Mouse (Mus musculus) embryonic fibroblast, embryonic 13.5 days (primary cell): ENCODE results near the gene Chac1. TPM values are rescaled to one million over a fixed set of nuclear protein-coding genes. Genes with fewer than 3 reads are reported as not detected.

Experiments used
- H3K27ac ChIP-seq: 2 replicates; pipeline ENCODE4 v1.5.1; 2012; ENCODE audit warnings: low read length, control low read depth, inconsistent platforms; ENCODE audit not compliant: insufficient read depth
- H3K4me1 ChIP-seq: 2 replicates; pipeline ENCODE4 v1.6.1; 2011; ENCODE audit warnings: low read length; ENCODE audit not compliant: control insufficient read depth, insufficient read depth
- H3K4me3 ChIP-seq: 2 replicates; pipeline ENCODE4 v1.5.1; 2011; ENCODE audit warnings: mild to moderate bottlenecking, control low read depth, low read length; ENCODE audit not compliant: insufficient read depth
- CTCF ChIP-seq: IDR thresholded peaks from 2 replicates; pipeline ENCODE4 v1.5.1; 2011; ENCODE audit warnings: mild to moderate bottlenecking, control low read depth, low read length, moderate library complexity, borderline replicate concordance; ENCODE audit not compliant: insufficient read depth
- POLR2A ChIP-seq: IDR thresholded peaks from 2 replicates; pipeline ENCODE4 v1.6.1; 2011; ENCODE audit warnings: low read depth, mild to moderate bottlenecking, control low read depth, low read length, moderate library complexity
- polyA plus RNA-seq: library from polyadenylated mRNA; stranded (reverse); fragments of >200 nt; gene quantifications from 2 replicates; pipeline ENCODE4 v1.2.4, GENCODE M21; 2011; ENCODE audit warnings: low read depth; ENCODE audit not compliant: missing spikeins, insufficient read length

The Chac1 gene
- polyA plus RNA-seq, 1 experiment: 58.5 TPM

DNA sequence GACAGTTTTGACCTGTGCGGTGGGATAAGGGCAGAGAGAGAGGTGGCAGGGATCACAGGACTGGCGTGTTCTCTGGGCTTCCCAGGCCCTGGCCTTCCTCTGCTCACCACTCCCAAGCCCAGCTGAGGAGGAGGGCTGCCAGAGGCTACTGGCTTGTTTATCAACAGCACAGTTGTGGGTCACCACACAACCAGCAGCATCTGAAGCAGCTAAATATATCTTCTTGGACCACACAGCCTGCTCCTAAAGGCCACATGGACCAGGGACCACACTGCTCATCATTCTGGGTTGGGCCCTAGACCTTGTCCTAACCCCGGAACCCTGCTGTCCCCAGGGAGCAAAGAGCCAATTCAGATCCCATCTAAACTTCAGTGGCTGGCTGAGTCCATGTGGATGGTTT, 13.9 kb downstream of the Chac1 start:
- Histone ChIP-seq H3K4me3 (no peak overlapping the region), H3K27ac (no peak overlapping the region), H3K4me1 (no peaks in the 10 kb centered on the region)
- TF ChIP-seq POLR2A: no peak
- TF ChIP-seq CTCF: no peak

DNA sequence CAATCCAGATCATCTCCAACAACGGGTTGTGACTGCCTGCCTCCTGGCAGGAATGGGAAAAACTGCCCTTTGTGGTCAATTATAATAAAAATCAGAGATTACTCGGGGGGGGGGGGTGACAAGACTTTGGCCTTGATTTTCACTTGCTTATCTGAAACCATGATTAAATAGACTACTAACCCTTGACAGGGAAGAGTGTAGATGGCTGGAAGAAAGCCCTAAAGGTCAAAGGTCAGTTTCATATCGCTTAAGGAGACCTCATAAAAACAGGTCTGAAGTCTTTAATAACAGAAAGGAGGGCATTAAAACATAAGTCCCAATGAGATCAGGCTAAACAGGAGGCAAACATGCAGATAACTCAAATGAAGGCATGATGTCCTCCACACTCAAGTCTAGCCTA, 16.3 kb downstream of the Chac1 start:
- Histone ChIP-seq H3K4me1 (no peaks in the 10 kb centered on the region), H3K27ac (no peak overlapping the region), H3K4me3 (no peak overlapping the region)
- TF ChIP-seq CTCF: no peak
- TF ChIP-seq POLR2A: no peak

DNA sequence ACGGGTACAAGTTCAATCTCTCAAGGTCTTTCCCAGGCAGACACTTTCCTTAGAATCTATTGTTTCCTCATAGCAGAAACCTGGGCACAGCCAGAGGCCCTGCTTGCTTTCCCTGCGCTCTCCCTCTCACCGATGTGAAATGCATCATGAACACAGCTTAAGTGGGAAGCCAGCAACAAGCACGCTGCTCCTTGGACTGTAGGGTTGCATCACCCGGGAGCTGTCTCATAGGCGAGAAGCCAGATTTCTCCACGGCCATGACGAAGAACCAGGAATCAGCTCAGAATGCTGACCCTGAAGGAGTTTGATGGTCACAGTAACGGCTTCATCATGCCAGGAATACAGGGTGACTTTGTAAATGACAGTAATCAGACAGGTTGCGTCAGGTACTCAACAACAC, 19.1 kb downstream of the Chac1 start:
- no peak for TF ChIP-seq CTCF
- TF ChIP-seq POLR2A: no peak
- no peak overlapping the region for H3K27ac ChIP-seq
- no peak overlapping the region for H3K4me3 ChIP-seq
- H3K4me1 ChIP-seq: no peaks in the 10 kb centered on the region

DNA sequence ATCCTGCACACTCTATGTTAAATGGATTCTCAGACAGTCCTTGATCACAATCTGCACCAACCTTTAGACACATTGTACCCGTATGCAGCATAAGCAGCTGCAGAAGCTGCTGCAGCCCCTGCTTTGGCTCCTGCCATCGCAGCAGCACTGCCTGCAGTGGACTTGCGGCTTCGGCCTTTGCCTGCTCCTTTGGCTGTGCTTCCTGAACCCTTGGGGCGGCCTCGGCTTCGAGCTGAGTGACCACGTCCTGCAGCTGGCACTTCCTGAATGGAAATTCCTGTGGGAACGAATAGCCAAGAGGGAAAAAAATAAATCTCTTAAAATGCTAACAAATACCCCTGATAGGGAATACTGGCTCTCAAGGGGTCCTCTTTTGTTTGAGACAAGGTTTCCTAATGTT, 26.3 kb downstream of the Chac1 start:
- TF ChIP-seq CTCF (no peak), POLR2A (no peak)
- no peak overlapping the region for H3K4me3 ChIP-seq
- no peak overlapping the region for H3K27ac ChIP-seq
- no peaks in the 10 kb centered on the region for H3K4me1 ChIP-seq

DNA sequence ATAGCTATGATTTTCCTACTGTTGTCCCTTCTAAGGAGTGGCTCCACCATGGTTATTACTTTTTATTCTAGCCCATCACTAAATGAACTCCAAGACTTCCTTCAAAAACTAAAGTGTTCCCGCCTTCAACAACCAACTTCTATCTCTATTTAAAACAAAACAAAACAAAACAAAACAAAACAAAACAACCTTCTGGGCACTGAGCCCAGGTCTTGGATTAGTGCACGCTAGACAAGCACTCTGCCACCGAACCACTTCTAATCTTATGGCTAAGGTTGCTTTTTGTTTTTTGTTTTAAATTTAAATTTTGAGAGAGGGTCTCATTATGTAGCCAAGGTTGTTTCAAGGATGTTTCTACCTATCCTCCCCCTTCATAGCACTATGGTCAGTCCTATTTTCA, 26.8 kb downstream of the Chac1 start:
- Histone ChIP-seq H3K27ac (no peak overlapping the region), H3K4me3 (no peak overlapping the region), H3K4me1 (no peaks in the 10 kb centered on the region)
- TF ChIP-seq CTCF (no peak), POLR2A (no peak)

DNA sequence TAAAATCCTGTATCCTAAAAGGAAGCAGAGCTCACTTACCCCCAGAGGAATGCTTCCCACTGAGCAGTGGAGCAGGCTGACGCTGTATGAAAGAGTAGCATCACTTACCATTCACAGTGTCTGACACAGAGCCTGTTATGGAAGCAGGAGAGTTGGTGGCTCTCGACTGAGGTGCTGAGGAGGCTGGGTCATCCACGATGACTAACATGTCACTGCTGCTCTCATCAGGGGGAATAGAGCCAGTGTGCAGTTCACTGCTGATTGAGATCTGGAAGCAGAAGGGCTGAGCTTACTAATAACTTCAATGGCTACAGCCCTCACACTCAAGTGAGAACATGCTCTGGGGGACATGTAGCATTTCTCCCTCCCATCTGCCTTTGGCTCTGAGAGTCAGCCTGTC, 28.4 kb downstream of the Chac1 start:
- Histone ChIP-seq H3K27ac (no peak overlapping the region), H3K4me3 (no peak overlapping the region), H3K4me1 (no peaks in the 10 kb centered on the region)
- no peak for TF ChIP-seq CTCF
- no peak for TF ChIP-seq POLR2A

DNA sequence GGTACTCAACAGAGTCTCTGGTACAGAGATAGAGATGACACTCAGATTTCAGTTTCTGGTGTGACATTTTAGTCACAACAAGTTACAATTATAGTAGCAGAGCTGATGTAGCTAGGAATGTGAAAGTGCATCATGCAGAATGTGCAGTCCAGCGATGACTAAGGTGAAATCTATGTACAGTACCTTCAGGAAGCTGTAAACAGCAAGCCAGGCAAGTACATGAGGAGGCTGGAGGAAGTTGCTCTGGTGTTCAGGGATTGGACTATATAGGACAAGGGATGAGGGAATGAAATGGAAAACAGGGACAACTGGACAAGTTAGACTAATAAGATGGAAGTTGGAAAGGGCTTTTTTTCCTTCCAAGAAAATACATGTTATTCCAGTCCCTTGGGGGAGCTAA, 37.2 kb downstream of the Chac1 start:
- TF ChIP-seq CTCF (no peak), POLR2A (no peak)
- H3K27ac ChIP-seq: no peak overlapping the region
- no peak overlapping the region for H3K4me3 ChIP-seq
- H3K4me1 ChIP-seq: peaks cover 4% of the 10 kb centered on the region

DNA sequence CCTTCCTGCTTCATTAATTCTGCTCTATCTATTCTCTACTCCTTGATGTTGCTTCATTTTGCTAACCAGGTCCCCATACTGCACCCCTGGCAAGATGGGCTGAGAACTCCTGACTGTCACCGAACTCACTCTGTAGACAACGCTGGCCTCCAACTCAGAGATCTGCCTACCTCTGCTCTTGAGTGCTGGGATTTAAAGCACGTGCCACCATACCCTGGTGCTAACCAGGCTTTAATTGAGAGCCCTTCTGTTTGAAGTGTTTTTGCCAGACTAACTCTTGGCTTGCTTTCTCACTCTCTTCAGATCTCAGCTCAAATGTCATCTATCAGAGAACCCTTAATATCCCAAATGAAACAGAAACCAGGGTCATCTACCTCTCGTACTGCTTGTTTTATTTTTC, 39.0 kb downstream of the Chac1 start:
- no peak overlapping the region for H3K27ac ChIP-seq
- H3K4me3 ChIP-seq: no peak overlapping the region
- no peak for TF ChIP-seq POLR2A
- TF ChIP-seq CTCF: no peak
- H3K4me1 ChIP-seq: peaks cover 4% of the 10 kb centered on the region

DNA sequence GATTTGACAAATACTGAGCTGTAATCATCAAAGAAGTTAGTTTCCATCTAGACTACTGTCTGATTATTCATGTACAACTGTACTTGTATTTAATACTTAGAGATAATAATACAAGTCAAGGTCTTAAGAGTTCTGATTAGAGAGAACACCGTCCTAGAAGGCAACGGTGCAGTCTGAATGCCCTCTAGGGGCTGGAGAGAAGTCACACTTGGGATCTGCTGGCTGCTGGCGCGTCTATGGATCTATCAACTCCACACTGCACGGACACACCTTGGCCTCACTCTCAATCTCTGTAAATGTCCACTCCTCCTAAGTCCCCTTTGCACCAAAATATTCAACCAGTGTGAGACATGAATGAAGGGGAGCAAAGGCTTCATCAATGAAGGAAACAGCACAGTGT, 47.2 kb downstream of the Chac1 start:
- Histone ChIP-seq H3K4me3 (no peak overlapping the region), H3K4me1 (no peaks in the 10 kb centered on the region), H3K27ac (no peak overlapping the region)
- TF ChIP-seq POLR2A: no peak
- TF ChIP-seq CTCF: no peak

DNA sequence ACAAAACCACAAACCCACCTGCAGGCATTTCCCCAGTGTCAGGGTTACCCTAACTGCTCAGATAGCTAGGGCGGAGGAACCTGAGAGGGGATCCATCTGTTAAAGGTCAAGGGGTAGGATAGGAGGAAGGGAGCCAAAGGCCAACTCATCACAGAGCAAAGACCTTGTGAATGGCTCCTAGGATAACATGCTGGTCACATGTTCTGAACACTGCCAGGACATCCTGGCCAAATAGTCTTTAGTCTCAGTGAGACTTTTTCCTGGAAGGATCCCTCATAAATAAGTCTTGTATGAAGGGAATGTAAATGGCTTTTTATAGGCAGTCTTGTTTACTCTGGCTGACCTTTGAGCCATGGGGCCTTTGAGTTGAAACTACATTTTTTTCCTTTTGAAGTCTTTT, 47.6 kb downstream of the Chac1 start:
- Histone ChIP-seq H3K4me3 (no peak overlapping the region), H3K27ac (no peak overlapping the region), H3K4me1 (no peaks in the 10 kb centered on the region)
- no peak for TF ChIP-seq POLR2A
- TF ChIP-seq CTCF: no peak

DNA sequence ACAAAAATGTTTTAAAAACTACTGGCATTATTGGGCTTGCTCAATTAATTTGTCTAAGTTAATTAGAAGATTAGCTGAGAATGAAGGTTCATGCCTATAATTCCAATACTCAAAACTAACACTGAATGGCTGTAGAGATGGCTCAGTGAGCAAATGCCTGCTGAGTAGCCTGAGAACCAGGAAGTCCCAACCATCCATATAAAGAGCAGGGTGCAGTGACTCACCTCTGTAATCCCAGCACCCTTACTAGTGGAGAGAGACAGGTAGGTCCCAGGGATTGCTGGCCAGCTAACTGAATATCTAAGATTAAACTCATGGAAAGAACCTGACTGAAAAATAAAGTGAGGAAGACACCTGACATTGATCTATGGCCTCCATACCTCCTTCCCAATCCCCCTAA, 48.3 kb downstream of the Chac1 start:
- H3K27ac ChIP-seq: no peak overlapping the region
- no peak overlapping the region for H3K4me3 ChIP-seq
- no peaks in the 10 kb centered on the region for H3K4me1 ChIP-seq
- TF ChIP-seq CTCF (no peak), POLR2A (no peak)

Other genes with a start within 250 kb of the Chac1 start
- gene Rad51, start 238.4 kb upstream of the Chac1 start, polyA plus RNA-seq: 21.6 and 31.6 TPM in 2 replicates
- gene Rmdn3, start 194.2 kb upstream of the Chac1 start, polyA plus RNA-seq: 15.8 and 18.9 TPM in 2 replicates
- gene Gchfr, start 183.5 kb upstream of the Chac1 start, polyA plus RNA-seq: 1.9 and 3.7 TPM in 2 replicates
- gene Gm14137, start 176.7 kb upstream of the Chac1 start, polyA plus RNA-seq: 0.32 TPM in 1 of 2 replicates, not detected in the other
- gene Zfyve19, start 142.6 kb upstream of the Chac1 start, polyA plus RNA-seq: 15.2 and 22.5 TPM in 2 replicates
- 8.1 and 9.6 TPM in 2 replicates for gene Dnajc17, start 142.4 kb upstream of the Chac1 start, polyA plus RNA-seq
- gene Ppp1r14d, start 121.3 kb upstream of the Chac1 start, polyA plus RNA-seq: not detected in 2 replicates
- 0.30 TPM in 1 of 2 replicates, not detected in the other for gene Spint1, start 113.9 kb upstream of the Chac1 start, polyA plus RNA-seq
- not detected in 2 replicates for gene Rhov, start 80.0 kb upstream of the Chac1 start, polyA plus RNA-seq
- 11.8 and 12.7 TPM in 2 replicates for gene Vps18, start 62.5 kb upstream of the Chac1 start, polyA plus RNA-seq
- not detected in 2 replicates for gene Dll4, start 25.4 kb upstream of the Chac1 start, polyA plus RNA-seq
- gene Ino80, start 126.5 kb downstream of the Chac1 start, polyA plus RNA-seq: 21.8 and 24.6 TPM in 2 replicates
- gene Exd1, start 196.4 kb downstream of the Chac1 start, polyA plus RNA-seq: 0.94 and 1.1 TPM in 2 replicates
- 113 and 129 TPM in 2 replicates for gene Chp1, start 196.5 kb downstream of the Chac1 start, polyA plus RNA-seq